Mouse (Mus musculus) liver, embryonic 14.5 days (tissue): ENCODE results near the gene Gm10135.

ENCODE experiments used
- CTCF ChIP-seq: IDR thresholded peaks from 2 replicates; pipeline ENCODE4 v1.5.1; 2016; ENCODE audit warnings: antibody characterized with exemption, low read depth, control low read depth
- EP300 ChIP-seq: IDR thresholded peaks from 2 replicates; pipeline ENCODE4 v1.6.1; 2016; ENCODE audit warnings: antibody characterized with exemption, low read depth

DNA sequence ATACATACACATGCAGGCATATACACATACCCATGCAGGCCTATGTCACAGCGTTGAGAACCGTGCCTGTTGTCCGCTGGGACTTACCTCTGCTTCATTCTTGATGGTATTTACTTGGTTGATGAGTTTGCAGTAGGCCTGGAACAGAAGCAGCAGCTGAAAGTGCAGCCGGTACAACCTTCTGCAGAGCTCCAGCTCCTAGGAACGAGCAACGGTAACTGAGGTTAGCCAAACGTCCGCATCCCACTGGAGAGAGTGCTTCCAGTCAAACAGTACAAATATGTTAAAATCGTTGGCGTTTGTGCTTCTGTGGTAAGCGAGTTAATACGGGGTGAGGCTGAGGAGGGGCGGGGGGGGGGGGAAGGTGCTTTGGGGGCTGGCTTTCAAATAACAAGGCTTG, 49.3 kb upstream of the Gm10135 start:
- TF ChIP-seq CTCF, result no peak
- TF ChIP-seq EP300, result no peak
